Mouse (Mus musculus) right cerebral cortex, postnatal 36 days (tissue): Measurements from ENCODE around the gene Zfp933.
"Not testable (repeated sequence)": the region's sequence is repeated elsewhere in the genome, so short reads cannot be mapped to it uniquely, and the experiment has no call there.

ENCODE experiments used
- DNase-seq, 2 experiments: peaks; one replicate each; pipeline ENCODE4 v3.0.0; 2022; ENCODE audit warnings: low spot score in 2 of 2, mixed read lengths in 1 of 2

Gene Zfp933

GRCm38 (mm10) chr4:147862051-147862450, 13.9 kb upstream of the Zfp933 start:
- DNase-seq = no peak

- no peak for DNase-seq
Measured at GRCm38 (mm10) chr4:147850776-147851175, 2.6 kb upstream of the Zfp933 start.

GRCm38 (mm10) chr4:147848584-147848991, 422 bp upstream of the Zfp933 start:
- no peak for DNase-seq

GRCm38 (mm10) chr4:147842871-147843270, 5.3 kb downstream of the Zfp933 start:
- DNase-seq = no peak

- DNase-seq = peak in 1 of 2 experiments; percentile 23
Measured at GRCm38 (mm10) chr4:147839282-147839681, 8.9 kb downstream of the Zfp933 start.

- DNase-seq = no peak
Measured at GRCm38 (mm10) chr4:147824389-147824788, 23.8 kb downstream of the Zfp933 start.

GRCm38 (mm10) chr4:147821414-147821813, 26.8 kb downstream of the Zfp933 start:
- DNase-seq = not testable (repeated sequence)

- not testable (repeated sequence) for DNase-seq
Measured at GRCm38 (mm10) chr4:147819659-147820058, 28.5 kb downstream of the Zfp933 start.

- no peak for DNase-seq
Measured at GRCm38 (mm10) chr4:147814592-147815167, 33.5 kb downstream of the Zfp933 start.

- DNase-seq = no peak
Measured at GRCm38 (mm10) chr4:147813249-147813765, 34.9 kb downstream of the Zfp933 start.

- not testable (repeated sequence) for DNase-seq
Measured at GRCm38 (mm10) chr4:147809966-147810304, 38.2 kb downstream of the Zfp933 start.

GRCm38 (mm10) chr4:147809292-147809965, 38.7 kb downstream of the Zfp933 start, which contains the start of gene Zfp984:
Gene Zfp984 (minus strand): TSS chr4:147809788.
- not testable (repeated sequence) for DNase-seq

- DNase-seq = not testable (repeated sequence)
Measured at GRCm38 (mm10) chr4:147808483-147808882, 39.7 kb downstream of the Zfp933 start.

GRCm38 (mm10) chr4:147795308-147795707, 52.9 kb downstream of the Zfp933 start:
- not testable (repeated sequence) for DNase-seq

GRCm38 (mm10) chr4:147794026-147794665, 54.0 kb downstream of the Zfp933 start:
- DNase-seq = not testable (repeated sequence)

GRCm38 (mm10) chr4:147793390-147793916, 54.7 kb downstream of the Zfp933 start:
- DNase-seq = not testable (repeated sequence)

- DNase-seq = not testable (repeated sequence)
Measured at GRCm38 (mm10) chr4:147791729-147792128, 56.4 kb downstream of the Zfp933 start.
